In the genomic region with DNA sequence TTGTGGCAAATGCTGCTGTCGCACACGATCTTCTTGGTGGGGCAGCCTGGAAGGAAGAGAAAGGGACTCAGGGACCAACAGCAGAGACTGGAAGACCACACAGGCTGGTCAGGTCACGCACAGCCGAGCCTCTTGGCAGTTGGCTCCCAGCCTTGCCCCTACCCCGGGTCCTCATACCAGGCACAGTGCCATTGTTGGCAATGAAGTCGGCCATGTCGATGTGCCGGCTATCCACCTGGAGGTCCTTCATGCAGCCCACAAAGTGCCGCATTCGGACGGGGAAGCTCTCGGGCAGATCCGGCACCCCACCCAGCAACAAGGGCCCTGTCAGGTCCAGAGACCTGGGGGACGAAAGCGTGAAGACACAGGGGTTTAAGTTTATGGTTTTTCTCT, we compare ENCODE assay signal across 12 mouse cellular contexts. TPM values are rescaled to one million over a fixed set of nuclear protein-coding genes. Genes with fewer than 3 reads are reported as not detected.
DNase-seq lines count a peak whose midpoint lies in the region; ATAC-seq lines count a peak whose summit lies in the region.
"Had no signal": no experiment of that assay in that cellular context is flagged by ENCODE, and none has a peak within 500 bp of the region (broad histone marks: within the 10 kb centered on the region; RNA-seq: fewer than 3 reads in every experiment).

No protein-coding gene starts in this region.

- no peak overlapping the region; the same call in 1 of the 2 replicates for H3K4me3 ChIP-seq in neural tube, embryonic 12.5 days
- H3K4me3 ChIP-seq in midbrain, embryonic 12.5 days: no peak overlapping the region
- H3K4me3 ChIP-seq: liver, embryonic 15.5 days had no signal

- H3K27ac ChIP-seq in neural tube, embryonic 12.5 days: 0 out of 2 replicates have a peak overlapping the region, but pooled peaks have one; percentile 27
- H3K27ac ChIP-seq in midbrain, embryonic 12.5 days (replicated peaks): peak overlapping the region; percentile 73; the same call in 1 of the 2 replicates
- H3K27ac ChIP-seq: heart, embryonic 10.5 days; liver, embryonic 15.5 days had no signal

- 88% methylated on average over 15 of the region's 15 CpGs for WGBS in neural tube, embryonic 12.5 days
- 86% methylated on average over 15 of the region's 15 CpGs for WGBS in midbrain, embryonic 12.5 days

- H3K4me1 ChIP-seq in neural tube, embryonic 12.5 days: peaks cover 39% of the 10 kb centered on the region
- peaks cover 34% of the 10 kb centered on the region for H3K4me1 ChIP-seq in midbrain, embryonic 12.5 days

- H3K36me3 ChIP-seq in neural tube, embryonic 12.5 days: peaks cover 89% of the 10 kb centered on the region
- peaks cover 87% of the 10 kb centered on the region for H3K36me3 ChIP-seq in midbrain, embryonic 12.5 days
- H3K36me3 ChIP-seq: heart, embryonic 10.5 days; liver, embryonic 15.5 days had no signal

- no peaks in the 10 kb centered on the region for H3K9me3 ChIP-seq in neural tube, embryonic 12.5 days
- no peaks in the 10 kb centered on the region for H3K9me3 ChIP-seq in midbrain, embryonic 12.5 days
- H3K9me3 ChIP-seq: heart, embryonic 10.5 days; liver, embryonic 15.5 days had no signal

- no peaks in the 10 kb centered on the region for H3K27me3 ChIP-seq in neural tube, embryonic 12.5 days (replicated peaks)
- no peaks in the 10 kb centered on the region for H3K27me3 ChIP-seq in midbrain, embryonic 12.5 days

- DNase-seq in cerebellum, adult 9-10 months: peak; percentile 53
- no peak for DNase-seq in neural tube, embryonic 10.5 days (ENCODE audit: extremely low spot score, low spot score)
- no peak for DNase-seq in adrenal gland, adult 8-10 months
- no peak for DNase-seq in left cerebral cortex, postnatal 36 days (ENCODE audit: low spot score in 2 of 2)

- intact Hi-C loops in left cerebral cortex, postnatal 36 days (cut with DNase I): loop anchor here (5.0 kb wide), 1 partner anchor 160 kb away; a partner anchor contains a TSS

- no peak for ATAC-seq in cerebellum, adult (ENCODE audit: insufficient number of reproducible peaks, low FRiP score, low TSS enrichment)
- no peak for ATAC-seq in neural tube, embryonic 12.5 days (ENCODE audit: low FRiP score, low read depth)
- no peak for ATAC-seq in midbrain, embryonic 12.5 days (ENCODE audit: low FRiP score, low read depth)
- ATAC-seq in monocyte, adult 5-6 weeks (replicated peaks; ENCODE audit: insufficient number of reproducible peaks, low FRiP score, low TSS enrichment, poor library complexity, severe bottlenecking): no peak

- H3K4me2 ChIP-seq in neural tube, embryonic 12.5 days (replicated peaks): no peak overlapping the region
- no peak overlapping the region for H3K4me2 ChIP-seq in midbrain, embryonic 12.5 days (replicated peaks)

- H3K9ac ChIP-seq in neural tube, embryonic 12.5 days: no peak overlapping the region
- H3K9ac ChIP-seq in midbrain, embryonic 12.5 days (replicated peaks): no peak overlapping the region
- H3K9ac ChIP-seq: liver, embryonic 15.5 days had no signal

RNA-seq across cellular contexts. Expression of a gene that starts 12.8 kb away (rescaled TPM):
- polyA plus RNA-seq in neural tube, embryonic 12.5 days (2016; fragmentation: Nextera tagmentation; extraction: Ambion mirVana): 71.4 and 71.5 TPM in 2 replicates
- polyA plus RNA-seq in midbrain, embryonic 12.5 days (2016; fragmentation: Nextera tagmentation; extraction: Ambion mirVana): 73.3 and 78.2 TPM in 2 replicates
- 10 to 100 TPM in 2 of 4 experiments, 1 to 10 TPM in 2; 6.5 to 14.6 (median 9.5) TPM for total RNA-seq in adrenal gland, adult 8-10 months (2022)
- total RNA-seq in monocyte, adult 5-6 weeks (2017): 0.11 to 1.8 TPM (median 0.19 TPM) in 3 replicates
- total RNA-seq in left cerebral cortex, postnatal 36 days (2021): 100 to 1,000 TPM; 168 to 174 TPM
- total RNA-seq: MEL had no signal

RNA-seq across cellular contexts. Expression of a gene that starts 18.9 kb away (rescaled TPM):
- 35.7 and 37.1 TPM in 2 replicates for polyA plus RNA-seq in neural tube, embryonic 12.5 days (2016; fragmentation: Nextera tagmentation; extraction: Ambion mirVana)
- 60.6 and 61.9 TPM in 2 replicates for polyA plus RNA-seq in midbrain, embryonic 12.5 days (2016; fragmentation: Nextera tagmentation; extraction: Ambion mirVana)
- total RNA-seq in adrenal gland, adult 8-10 months (2022): 1 to 10 TPM; 1.6 to 4.8 (median 3.0) TPM
- total RNA-seq in monocyte, adult 5-6 weeks (2017): 0.68 to 1.4 TPM (median 0.86 TPM) in 3 replicates
- total RNA-seq in left cerebral cortex, postnatal 36 days (2021): 10 to 100 TPM; 12.9 to 18.3 TPM

RNA-seq across cellular contexts. Expression of a gene that starts 37.8 kb away (rescaled TPM):
- polyA plus RNA-seq in neural tube, embryonic 12.5 days (2016; fragmentation: Nextera tagmentation; extraction: Ambion mirVana): 0.25 and 0.26 TPM in 2 replicates
- polyA plus RNA-seq in midbrain, embryonic 12.5 days (2016; fragmentation: Nextera tagmentation; extraction: Ambion mirVana): not detected in 2 replicates
- not detected for total RNA-seq in adrenal gland, adult 8-10 months (2022)
- not detected in 3 replicates for total RNA-seq in monocyte, adult 5-6 weeks (2017)
- total RNA-seq in left cerebral cortex, postnatal 36 days (2021): under 1 TPM in 1 of 2 experiments, not detected in 1; 0.25 TPM
- total RNA-seq: adrenal gland, adult 18-20 months; MEL had no signal

RNA-seq across cellular contexts. Expression of a gene that starts 42.5 kb away (rescaled TPM):
- 212 and 213 TPM in 2 replicates for polyA plus RNA-seq in neural tube, embryonic 12.5 days (2016; fragmentation: Nextera tagmentation; extraction: Ambion mirVana)
- 184 and 192 TPM in 2 replicates for polyA plus RNA-seq in midbrain, embryonic 12.5 days (2016; fragmentation: Nextera tagmentation; extraction: Ambion mirVana)
- total RNA-seq in adrenal gland, adult 8-10 months (2022): 100 to 1,000 TPM; 183 to 191 (median 186) TPM
- total RNA-seq in monocyte, adult 5-6 weeks (2017): 120 to 326 TPM (median 130 TPM) in 3 replicates
- 100 to 1,000 TPM; 202 to 231 TPM for total RNA-seq in left cerebral cortex, postnatal 36 days (2021)

Comparison
In these comparisons a context has a peak if more than half of its experiments do, and no peak if none do; other contexts are left out.
1. RNA of a gene that starts 12.8 kb away (total RNA-seq): 168 to 174 TPM in left cerebral cortex, postnatal 36 days; 6.5 to 14.6 TPM in adrenal gland, adult 8-10 months and 0.11 to 1.8 TPM in monocyte, adult 5-6 weeks; every median in the first group is over 10 times any median in the second.